Mouse (Mus musculus): Measurements from ENCODE around the gene Stk17b. TPM values are rescaled to one million over a fixed set of nuclear protein-coding genes. Genes with fewer than 3 reads are reported as not detected.

Stk17b gene
- polyA plus RNA-seq, 1 experiment from 2014 or later, result 17.1 TPM

GRCm38 (mm10) chr1:53775545-53775944 lies 9.5 kb downstream of the Stk17b start:
- no peaks in the 10 kb centered on the region for H3K36me3 ChIP-seq (ENCODE audit: control insufficient read depth, insufficient read depth)
- 95% methylated on average over 2 of the region's 2 CpGs for WGBS
- no peak overlapping the region for H3K27ac ChIP-seq (ENCODE audit: low read depth, low read length)
- 0 out of 2 replicates have a peak, but pooled peaks cover 3% of the 10 kb centered on the region for H3K4me1 ChIP-seq (replicated peaks; ENCODE audit: control insufficient read depth, insufficient read depth, low read length)
- H3K9me3 ChIP-seq (ENCODE audit: control insufficient read depth), result no peaks in the 10 kb centered on the region
- no peak for ATAC-seq
- no peak overlapping the region for H3K9ac ChIP-seq (ENCODE audit: low read depth, low read length)
- H3K27me3 ChIP-seq (replicated peaks; ENCODE audit: control insufficient read depth, insufficient read depth, low read length), result no peaks in the 10 kb centered on the region
- no peak for TF ChIP-seq CTCF (IDR thresholded peaks at IDR 0.05; ENCODE audit: low read depth)
- no peak overlapping the region for H3K4me2 ChIP-seq (replicated peaks; ENCODE audit: low read depth)
- H3K4me3 ChIP-seq (ENCODE audit: low read depth, low read length), result no peak overlapping the region

- no peak overlapping the region for H3K4me2 ChIP-seq (replicated peaks; ENCODE audit: low read depth)
- H3K4me1 ChIP-seq (replicated peaks; ENCODE audit: control insufficient read depth, insufficient read depth, low read length), result 0 out of 2 replicates have a peak, but pooled peaks cover 3% of the 10 kb centered on the region
- no peak overlapping the region for H3K9ac ChIP-seq (ENCODE audit: low read depth, low read length)
- no peak overlapping the region for H3K4me3 ChIP-seq (ENCODE audit: low read depth, low read length)
- ATAC-seq, result no peak
- 77% methylated on average over 6 of the region's 6 CpGs for WGBS
- no peak for TF ChIP-seq CTCF (IDR thresholded peaks at IDR 0.05; ENCODE audit: low read depth)
- no peaks in the 10 kb centered on the region for H3K27me3 ChIP-seq (replicated peaks; ENCODE audit: control insufficient read depth, insufficient read depth, low read length)
- H3K36me3 ChIP-seq (ENCODE audit: control insufficient read depth, insufficient read depth), result no peaks in the 10 kb centered on the region
- H3K27ac ChIP-seq (ENCODE audit: low read depth, low read length), result no peak overlapping the region
- H3K9me3 ChIP-seq (ENCODE audit: control insufficient read depth), result no peaks in the 10 kb centered on the region
These were observed 10.0 kb downstream of the Stk17b start for GRCm38 (mm10) chr1:53775036-53775435.

GRCm38 (mm10) chr1:53774571-53774970 lies 10.5 kb downstream of the Stk17b start:
- no peaks in the 10 kb centered on the region for H3K27me3 ChIP-seq (replicated peaks; ENCODE audit: control insufficient read depth, insufficient read depth, low read length)
- H3K9ac ChIP-seq (ENCODE audit: low read depth, low read length), result no peak overlapping the region
- 87% methylated on average over 3 of the region's 3 CpGs for WGBS
- no peaks in the 10 kb centered on the region for H3K9me3 ChIP-seq (ENCODE audit: control insufficient read depth)
- no peak for TF ChIP-seq CTCF (IDR thresholded peaks at IDR 0.05; ENCODE audit: low read depth)
- no peak for ATAC-seq
- 0 out of 2 replicates have a peak, but pooled peaks cover 3% of the 10 kb centered on the region for H3K4me1 ChIP-seq (replicated peaks; ENCODE audit: control insufficient read depth, insufficient read depth, low read length)
- no peak overlapping the region for H3K4me2 ChIP-seq (replicated peaks; ENCODE audit: low read depth)
- no peak overlapping the region for H3K27ac ChIP-seq (ENCODE audit: low read depth, low read length)
- H3K4me3 ChIP-seq (ENCODE audit: low read depth, low read length), result no peak overlapping the region
- no peaks in the 10 kb centered on the region for H3K36me3 ChIP-seq (ENCODE audit: control insufficient read depth, insufficient read depth)

- H3K36me3 ChIP-seq (ENCODE audit: control insufficient read depth, insufficient read depth), result 0 out of 2 replicates have a peak, but pooled peaks cover 2% of the 10 kb centered on the region
- no peak overlapping the region for H3K27ac ChIP-seq (ENCODE audit: low read depth, low read length)
- no peak overlapping the region for H3K9ac ChIP-seq (ENCODE audit: low read depth, low read length)
- no peak overlapping the region for H3K4me2 ChIP-seq (replicated peaks; ENCODE audit: low read depth)
- 72% methylated on average over 6 of the region's 6 CpGs for WGBS
- H3K4me3 ChIP-seq (ENCODE audit: low read depth, low read length), result no peak overlapping the region
- H3K27me3 ChIP-seq (replicated peaks; ENCODE audit: control insufficient read depth, insufficient read depth, low read length), result no peaks in the 10 kb centered on the region
- 0 out of 2 replicates have a peak, but pooled peaks cover 3% of the 10 kb centered on the region for H3K4me1 ChIP-seq (replicated peaks; ENCODE audit: control insufficient read depth, insufficient read depth, low read length)
- ATAC-seq, result no peak
- no peak for TF ChIP-seq CTCF (IDR thresholded peaks at IDR 0.05; ENCODE audit: low read depth)
- H3K9me3 ChIP-seq (ENCODE audit: control insufficient read depth), result no peaks in the 10 kb centered on the region
These were observed 11.0 kb downstream of the Stk17b start for GRCm38 (mm10) chr1:53773994-53774393.

GRCm38 (mm10) chr1:53772967-53773366 lies 12.1 kb downstream of the Stk17b start:
- WGBS, result 96% methylated on average over 3 of the region's 3 CpGs
- no peak overlapping the region for H3K27ac ChIP-seq (ENCODE audit: low read depth, low read length)

GRCm38 (mm10) chr1:53771476-53771875 lies 13.5 kb downstream of the Stk17b start:
- WGBS, result 90% methylated on average over 6 of the region's 6 CpGs
- no peak overlapping the region for H3K4me3 ChIP-seq (ENCODE audit: low read depth, low read length)
- no peaks in the 10 kb centered on the region for H3K9me3 ChIP-seq (ENCODE audit: control insufficient read depth)
- no peak for ATAC-seq
- H3K4me1 ChIP-seq (replicated peaks; ENCODE audit: control insufficient read depth, insufficient read depth, low read length), result no peaks in the 10 kb centered on the region
- TF ChIP-seq CTCF (IDR thresholded peaks at IDR 0.05; ENCODE audit: low read depth), result no peak
- H3K27ac ChIP-seq (ENCODE audit: low read depth, low read length), result no peak overlapping the region
- no peak overlapping the region for H3K9ac ChIP-seq (ENCODE audit: low read depth, low read length)
- H3K27me3 ChIP-seq (replicated peaks; ENCODE audit: control insufficient read depth, insufficient read depth, low read length), result no peaks in the 10 kb centered on the region
- 0 out of 2 replicates have a peak, but pooled peaks cover 5% of the 10 kb centered on the region for H3K36me3 ChIP-seq (ENCODE audit: control insufficient read depth, insufficient read depth)
- no peak overlapping the region for H3K4me2 ChIP-seq (replicated peaks; ENCODE audit: low read depth)

More at GRCm38 (mm10) chr1:53772967-53773366, 12.1 kb downstream of the Stk17b start:
- H3K9me3 ChIP-seq (ENCODE audit: control insufficient read depth), result no peaks in the 10 kb centered on the region
- ATAC-seq, result no peak
- no peak overlapping the region for H3K4me3 ChIP-seq (ENCODE audit: low read depth, low read length)
- H3K36me3 ChIP-seq (ENCODE audit: control insufficient read depth, insufficient read depth), result 0 out of 2 replicates have a peak, but pooled peaks cover 5% of the 10 kb centered on the region
- H3K4me2 ChIP-seq (replicated peaks; ENCODE audit: low read depth), result no peak overlapping the region
- TF ChIP-seq CTCF (IDR thresholded peaks at IDR 0.05; ENCODE audit: low read depth), result no peak
- H3K27me3 ChIP-seq (replicated peaks; ENCODE audit: control insufficient read depth, insufficient read depth, low read length), result no peaks in the 10 kb centered on the region
- no peak overlapping the region for H3K9ac ChIP-seq (ENCODE audit: low read depth, low read length)
- H3K4me1 ChIP-seq (replicated peaks; ENCODE audit: control insufficient read depth, insufficient read depth, low read length), result 0 out of 2 replicates have a peak, but pooled peaks cover 3% of the 10 kb centered on the region

- no peak overlapping the region for H3K9ac ChIP-seq (ENCODE audit: low read depth, low read length)
- 63% methylated on average over 2 of the region's 2 CpGs for WGBS
- peaks cover 45% of the 10 kb centered on the region for H3K36me3 ChIP-seq (ENCODE audit: control insufficient read depth, insufficient read depth)
- no peak for TF ChIP-seq CTCF (IDR thresholded peaks at IDR 0.05; ENCODE audit: low read depth)
- H3K4me2 ChIP-seq (replicated peaks; ENCODE audit: low read depth), result no peak overlapping the region
- no peak overlapping the region for H3K4me3 ChIP-seq (ENCODE audit: low read depth, low read length)
- no peak overlapping the region for H3K27ac ChIP-seq (ENCODE audit: low read depth, low read length)
- no peaks in the 10 kb centered on the region for H3K4me1 ChIP-seq (replicated peaks; ENCODE audit: control insufficient read depth, insufficient read depth, low read length)
- no peaks in the 10 kb centered on the region for H3K27me3 ChIP-seq (replicated peaks; ENCODE audit: control insufficient read depth, insufficient read depth, low read length)
- H3K9me3 ChIP-seq (ENCODE audit: control insufficient read depth), result no peaks in the 10 kb centered on the region
- ATAC-seq, result no peak
These were observed 18.9 kb downstream of the Stk17b start for GRCm38 (mm10) chr1:53766112-53766511.
